Mouse (Mus musculus): ENCODE data around the gene Stac.

Stac gene

GRCm38 (mm10) chr9:111514586-111515473 lies 175.3 kb downstream of the Stac start:
- DNase-seq (ENCODE audit: low spot score), result no peak

Measured in testis, postnatal 14 days (tissue).